Mouse (Mus musculus) lung, postnatal 25 days (tissue): ENCODE results near the gene Ssh2.
"Not testable (repeated sequence)": the region's sequence is repeated elsewhere in the genome, so short reads cannot be mapped to it uniquely, and the experiment has no call there.

Experiments
- DNase-seq: peaks from one replicate; pipeline ENCODE4 v3.0.0; 2022; ENCODE audit warnings: low spot score

The Ssh2 gene

DNA sequence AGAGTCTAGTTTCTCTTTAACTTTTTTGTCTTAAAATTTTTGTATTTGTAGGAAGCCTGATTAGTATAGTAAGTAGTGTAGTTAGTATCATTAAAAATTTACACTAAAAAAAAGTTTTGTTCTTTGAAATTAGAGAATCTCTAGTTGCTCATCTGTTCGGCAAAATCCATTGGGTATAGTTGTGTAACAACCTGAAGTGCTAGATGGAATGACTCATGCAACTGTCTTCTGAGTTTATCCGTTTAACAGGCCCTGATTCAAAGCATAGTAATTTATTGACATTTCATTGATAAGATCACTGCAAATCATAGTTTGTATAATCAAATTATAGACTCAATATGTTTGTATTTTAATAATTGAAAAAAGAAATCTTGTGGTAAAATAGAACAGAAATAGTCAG, 14.7 kb downstream of the Ssh2 start:
- DNase-seq = no peak

DNA sequence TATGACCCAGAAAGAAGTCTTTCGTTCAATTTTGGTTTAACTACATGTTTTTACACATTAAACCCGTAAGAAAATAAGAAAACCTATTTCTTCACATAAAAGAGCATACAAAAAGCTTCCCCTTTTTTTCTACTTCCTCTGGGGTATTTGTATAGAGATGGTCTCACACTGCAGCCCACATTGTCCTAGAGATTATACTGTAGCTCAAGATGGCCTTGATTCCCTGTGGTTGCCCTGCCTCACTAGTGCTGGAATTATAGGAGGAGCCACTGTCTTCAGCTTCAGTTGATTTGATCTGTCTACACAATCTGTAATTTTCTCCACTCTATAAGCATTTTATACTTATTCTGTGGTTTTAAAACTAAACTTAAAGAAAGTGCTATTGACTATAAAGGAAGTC, 15.4 kb downstream of the Ssh2 start:
- no peak for DNase-seq

DNA sequence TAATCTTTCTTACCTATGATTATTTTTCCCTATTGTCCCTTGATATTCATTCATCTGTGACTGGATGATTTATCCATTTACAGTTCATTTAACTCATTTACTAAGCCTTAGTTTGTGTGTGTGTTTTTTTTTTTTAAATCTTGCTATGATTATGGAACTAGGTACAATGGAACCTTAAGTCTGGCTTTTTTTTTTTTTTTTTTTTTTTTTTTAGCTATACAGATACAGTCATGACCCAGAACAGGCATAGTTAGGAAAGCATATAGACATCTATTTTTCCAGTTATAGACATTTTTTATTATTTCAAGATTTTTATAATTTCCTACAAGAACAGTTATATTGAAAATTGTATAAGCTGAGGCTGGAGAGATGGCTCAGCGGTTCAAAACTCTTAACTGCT, 19.2 kb downstream of the Ssh2 start:
- DNase-seq = no peak

DNA sequence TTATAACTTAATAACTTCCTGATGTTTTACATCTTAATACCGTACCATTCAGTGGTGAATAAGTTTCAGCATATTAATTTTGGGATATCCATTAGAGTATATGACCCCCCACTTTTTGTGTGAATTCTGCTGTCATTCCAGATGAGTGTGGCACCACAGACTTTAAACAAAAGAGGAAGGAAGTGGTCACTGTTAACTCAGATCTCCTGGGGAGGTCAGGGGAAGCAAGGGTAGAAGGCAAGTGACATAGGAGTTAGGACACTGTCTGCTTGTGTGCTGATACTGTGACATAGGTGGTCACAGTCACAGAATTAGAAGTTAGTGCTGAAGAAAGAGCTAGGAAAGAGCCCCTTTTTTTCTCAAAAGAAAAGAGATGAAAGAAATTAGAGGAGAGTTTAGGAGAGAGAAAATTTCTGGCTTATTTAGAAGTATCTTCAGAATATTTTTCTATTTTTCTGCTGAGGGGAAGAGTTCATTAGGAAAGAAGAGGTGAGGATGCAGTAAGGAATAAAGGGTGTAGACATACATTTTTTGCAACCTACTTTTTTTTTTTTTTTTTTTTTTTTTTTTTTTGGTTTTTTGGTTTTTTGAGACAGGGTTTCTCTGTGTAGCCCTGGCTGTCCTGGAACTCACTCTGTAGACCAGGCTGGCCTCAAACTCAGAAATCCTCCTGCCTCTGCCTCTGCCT, 23.7 kb downstream of the Ssh2 start:
- peak; percentile 16 for DNase-seq

DNA sequence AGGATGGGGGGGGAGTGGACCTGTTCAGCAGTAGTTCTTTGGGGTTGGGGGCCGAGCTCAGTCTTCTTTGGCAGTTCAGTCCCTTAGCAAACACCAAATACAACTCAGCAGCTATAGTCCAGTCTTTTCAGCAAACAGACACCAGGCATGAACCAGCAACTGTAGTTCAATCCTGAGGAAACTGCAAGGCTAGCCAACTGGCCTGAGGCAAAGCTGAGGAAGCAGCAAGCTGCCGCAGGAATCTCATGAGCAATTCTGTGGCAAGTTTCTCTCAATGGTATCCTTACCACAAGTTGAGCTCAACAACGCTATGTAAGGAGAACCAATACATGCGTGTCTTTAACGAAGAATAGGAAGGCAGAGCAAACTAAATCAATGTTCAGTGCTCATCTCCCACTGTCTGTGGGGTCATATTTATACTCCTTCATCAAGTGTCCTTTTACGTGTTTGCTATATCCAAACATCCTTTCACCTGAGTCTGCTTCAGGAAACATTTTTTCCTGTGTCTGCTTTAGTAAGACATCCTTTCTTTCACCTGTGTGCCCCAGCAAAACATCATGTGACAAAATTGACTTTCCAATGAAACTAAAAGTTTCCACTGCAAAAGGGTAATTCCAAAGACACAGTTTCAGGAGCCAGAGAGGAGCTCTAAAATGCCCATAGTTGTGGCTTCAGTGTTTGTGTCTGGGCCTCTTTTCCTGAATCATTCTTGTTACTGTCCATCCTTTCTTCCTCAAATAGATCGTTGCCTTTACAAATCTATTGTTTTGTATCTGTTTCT, 24.6 kb downstream of the Ssh2 start:
- DNase-seq = no peak

DNA sequence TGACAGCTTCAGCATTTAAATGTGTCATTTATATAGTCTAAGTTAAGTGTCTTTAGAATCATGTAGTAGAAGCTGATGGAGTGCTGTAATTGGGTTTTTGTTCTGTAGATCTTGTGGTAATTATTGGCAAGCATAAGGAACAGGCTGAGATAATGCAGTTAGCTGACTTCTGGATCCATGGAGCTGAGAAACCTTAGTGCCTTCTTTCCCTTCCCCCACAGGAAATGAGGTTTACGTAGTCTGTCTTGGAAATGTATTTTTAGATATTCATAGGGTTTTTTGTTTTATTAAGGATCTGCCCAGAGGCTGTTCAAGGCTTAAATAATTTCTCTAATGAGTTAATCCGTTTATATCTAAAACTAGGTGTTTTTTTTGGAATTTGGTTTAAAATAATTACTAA, 26.8 kb downstream of the Ssh2 start:
- DNase-seq = no peak

DNA sequence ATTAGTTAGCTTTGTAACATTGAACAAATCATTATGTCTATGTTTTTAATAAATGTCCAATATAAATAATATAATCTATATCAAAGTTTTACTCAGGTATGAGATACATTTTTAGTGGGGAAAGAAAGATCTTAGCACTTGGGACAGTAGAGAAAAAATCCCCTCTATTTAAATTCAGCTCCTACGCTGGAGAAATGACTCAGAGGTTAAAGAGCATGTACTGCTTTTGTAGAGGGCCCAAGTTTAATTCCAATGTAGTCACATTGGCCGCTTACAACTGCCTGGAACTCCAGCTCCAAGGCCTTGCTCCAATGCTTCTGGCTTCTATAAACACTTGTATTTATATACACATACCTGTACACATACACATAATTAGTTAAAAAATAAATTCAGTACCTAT, 36.7 kb downstream of the Ssh2 start:
- DNase-seq = no peak

DNA sequence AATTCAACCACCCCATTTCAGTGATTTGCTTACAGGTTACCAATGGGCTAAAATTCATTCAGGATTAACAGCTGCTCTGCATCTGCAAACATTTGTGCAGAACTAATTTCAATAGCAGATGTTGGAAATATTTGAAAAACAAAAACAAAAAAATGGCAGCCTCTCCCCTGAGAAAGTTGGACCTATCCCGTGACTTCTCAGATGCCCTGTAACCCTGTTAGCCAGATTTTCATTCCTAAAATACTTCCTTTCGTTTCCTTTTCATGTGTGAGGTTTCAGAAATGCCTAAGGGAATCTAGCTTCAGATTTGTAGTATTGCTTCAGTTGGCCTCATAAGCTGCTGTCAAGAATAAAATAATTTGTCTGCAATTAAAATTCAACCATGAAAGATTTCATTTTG, 43.4 kb downstream of the Ssh2 start:
- DNase-seq = peak; percentile 2

DNA sequence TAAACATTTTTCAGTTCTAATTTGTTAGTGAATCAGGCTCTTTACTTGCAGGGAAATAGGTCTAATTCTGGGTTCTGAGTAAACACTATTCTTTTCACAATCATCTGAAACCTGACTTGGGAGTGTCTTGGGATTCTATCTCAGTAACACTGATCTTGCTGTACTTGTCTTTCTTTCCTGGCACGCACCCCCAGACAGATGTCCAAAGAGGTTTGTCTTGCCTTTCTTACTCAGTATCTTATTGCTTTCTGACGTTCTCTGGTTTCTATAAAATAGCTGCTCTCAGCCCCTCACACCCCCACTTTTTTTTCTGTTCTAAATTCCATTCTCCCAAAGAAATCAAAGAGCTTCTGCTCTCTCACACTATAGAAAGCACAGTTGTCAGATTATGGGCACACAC, 51.3 kb downstream of the Ssh2 start:
- DNase-seq = no peak

DNA sequence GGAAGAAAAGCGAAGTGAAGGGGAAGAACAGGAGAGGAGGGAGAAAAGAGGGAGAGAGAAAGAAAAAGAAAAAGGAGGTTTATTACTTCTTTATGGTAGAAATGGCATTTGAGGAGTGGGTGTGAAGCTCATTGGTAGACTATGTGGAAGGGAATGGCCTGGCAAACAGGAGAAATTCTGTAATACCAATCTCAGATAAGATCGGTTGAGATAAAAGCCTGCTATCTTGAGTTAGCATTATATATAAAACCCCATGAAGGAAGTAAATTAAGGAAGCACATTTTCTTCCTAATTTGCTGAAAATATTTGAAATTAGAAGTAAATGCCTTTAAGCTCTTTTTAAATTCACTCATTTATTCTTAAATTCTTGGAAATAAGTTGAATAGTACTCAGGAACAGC, 59.9 kb downstream of the Ssh2 start:
- DNase-seq = no peak

DNA sequence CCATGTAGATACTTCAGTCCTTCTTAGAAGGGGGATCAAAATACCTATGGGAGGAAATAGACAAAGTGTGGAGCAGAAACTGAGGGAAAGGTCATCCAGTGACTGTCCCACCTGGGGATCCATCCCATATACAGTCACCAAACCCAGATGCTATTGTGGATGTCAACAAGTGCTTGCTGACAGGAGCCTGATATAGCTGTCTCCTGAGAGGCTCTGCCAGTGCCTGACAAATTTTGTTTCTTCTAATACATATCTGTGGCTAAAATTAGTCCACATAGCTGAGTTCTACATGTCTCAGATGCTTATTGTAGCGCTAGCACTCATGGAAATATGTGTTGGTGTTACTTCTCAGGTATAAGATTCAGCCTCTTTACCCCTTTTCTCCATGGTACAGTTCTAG, 62.5 kb downstream of the Ssh2 start:
- DNase-seq = not testable (repeated sequence)

DNA sequence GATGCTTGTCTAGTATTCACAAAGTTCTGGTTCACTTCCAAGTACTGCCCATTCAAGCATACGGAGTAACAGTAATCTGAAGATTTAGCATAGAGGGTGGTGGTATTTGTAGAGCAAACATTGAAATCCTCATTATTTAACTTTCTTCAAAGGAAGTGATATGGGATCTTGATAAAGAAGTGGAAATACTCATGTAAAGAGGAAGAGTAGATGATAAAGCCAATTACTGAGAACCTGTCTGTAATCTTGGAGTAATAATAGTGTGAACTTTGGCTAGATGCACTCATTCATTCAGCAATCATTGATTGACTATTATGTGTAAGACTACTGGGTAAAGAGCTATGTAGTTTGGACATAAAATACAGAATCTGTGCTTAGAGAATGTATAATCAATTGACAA, 64.1 kb downstream of the Ssh2 start:
- DNase-seq = no peak

DNA sequence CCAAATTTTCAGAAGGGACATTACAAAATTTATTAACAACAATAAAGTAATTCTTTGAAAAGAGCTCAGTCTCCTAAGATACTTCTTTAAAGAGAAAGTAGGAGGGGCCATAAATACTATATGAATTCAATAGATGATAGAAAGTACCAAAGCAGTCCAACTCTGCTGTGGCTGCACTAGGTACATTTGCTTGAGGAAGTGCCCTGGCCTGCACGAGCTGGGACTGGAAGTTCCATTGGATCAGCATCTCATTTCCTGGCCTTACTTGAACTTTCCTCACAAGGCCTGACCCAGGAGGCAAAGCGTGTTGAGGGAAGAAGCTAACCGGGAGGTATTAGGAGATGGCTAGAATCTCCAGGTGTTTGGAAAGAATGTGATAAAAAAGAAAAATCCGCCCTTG, 75.4 kb downstream of the Ssh2 start:
- DNase-seq = no peak

DNA sequence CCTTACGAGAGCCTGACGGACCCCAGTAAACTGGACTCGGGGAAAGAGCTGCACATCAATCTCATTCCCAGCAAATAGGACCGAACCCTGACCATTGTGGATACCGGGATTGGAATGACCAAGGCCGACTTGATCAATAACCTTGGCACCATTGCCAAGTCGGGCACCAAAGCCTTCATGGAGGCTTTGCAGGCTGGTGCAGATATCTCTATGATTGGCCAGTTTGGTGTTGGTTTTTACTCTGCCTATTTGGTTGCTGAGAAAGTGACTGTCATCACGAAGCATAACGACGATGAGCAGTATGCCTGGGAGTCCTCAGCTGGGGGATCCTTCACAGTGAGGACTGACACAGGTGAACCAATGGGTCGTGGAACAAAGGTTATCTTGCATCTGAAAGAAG, 77.6 kb downstream of the Ssh2 start:
- not testable (repeated sequence) for DNase-seq

DNA sequence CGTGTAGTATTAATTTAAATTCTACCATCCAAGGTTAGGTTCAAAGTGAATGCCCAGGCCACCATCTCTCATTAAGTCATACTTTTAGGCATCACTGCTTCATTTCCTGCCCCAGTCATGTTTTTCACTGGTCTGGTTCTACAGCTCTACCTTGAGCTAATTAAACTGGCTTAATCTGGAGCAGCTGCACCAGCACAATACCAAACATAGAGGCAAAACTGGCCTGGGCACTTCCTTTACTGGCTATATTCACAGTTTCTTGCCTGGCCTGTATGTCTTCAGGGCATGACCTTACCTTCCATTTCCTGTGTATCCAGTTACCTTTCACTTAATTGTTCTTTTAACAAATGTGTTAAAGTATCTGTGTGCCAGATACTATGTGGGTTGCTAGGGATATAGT, 81.2 kb downstream of the Ssh2 start:
- no peak for DNase-seq

DNA sequence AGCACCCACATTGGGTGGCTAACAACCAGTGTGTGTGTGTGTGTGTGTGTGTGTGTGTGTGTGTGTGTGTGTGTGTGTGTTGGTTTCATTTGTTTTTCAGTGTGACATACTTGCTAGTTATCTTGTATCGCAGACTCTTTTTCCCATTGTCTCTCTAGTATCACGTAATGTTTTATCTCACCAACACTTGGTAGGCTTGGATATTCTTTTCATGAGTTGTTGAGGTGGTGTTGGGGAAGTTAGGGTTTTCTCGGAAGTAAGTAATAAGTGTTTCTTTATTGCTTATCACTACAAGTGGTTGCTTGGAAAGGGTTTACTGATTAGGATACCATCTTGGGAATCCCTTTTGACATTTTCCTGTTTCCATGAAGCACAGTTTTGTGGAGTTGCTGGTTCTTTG, 91.1 kb downstream of the Ssh2 start:
- DNase-seq = no peak

DNA sequence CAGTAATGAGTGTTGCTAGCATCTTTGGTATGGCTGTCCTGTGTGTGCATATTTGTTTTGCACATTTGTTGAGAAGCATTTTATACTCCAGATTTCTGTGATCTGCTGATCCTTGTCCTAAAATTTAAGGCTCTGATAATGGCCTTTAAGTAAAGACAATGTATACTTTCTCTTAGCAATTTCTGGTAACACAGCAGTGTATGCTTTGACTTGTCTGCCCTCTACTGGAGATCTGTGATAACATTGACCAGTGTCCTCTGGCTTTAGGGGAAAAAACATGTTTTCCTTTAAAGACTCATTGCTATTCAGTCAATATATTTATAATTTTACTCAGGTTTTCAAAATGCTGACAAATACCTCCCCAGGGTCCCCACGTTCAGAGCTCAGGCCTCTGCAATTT, 92.4 kb downstream of the Ssh2 start:
- peak; percentile 58 for DNase-seq

DNA sequence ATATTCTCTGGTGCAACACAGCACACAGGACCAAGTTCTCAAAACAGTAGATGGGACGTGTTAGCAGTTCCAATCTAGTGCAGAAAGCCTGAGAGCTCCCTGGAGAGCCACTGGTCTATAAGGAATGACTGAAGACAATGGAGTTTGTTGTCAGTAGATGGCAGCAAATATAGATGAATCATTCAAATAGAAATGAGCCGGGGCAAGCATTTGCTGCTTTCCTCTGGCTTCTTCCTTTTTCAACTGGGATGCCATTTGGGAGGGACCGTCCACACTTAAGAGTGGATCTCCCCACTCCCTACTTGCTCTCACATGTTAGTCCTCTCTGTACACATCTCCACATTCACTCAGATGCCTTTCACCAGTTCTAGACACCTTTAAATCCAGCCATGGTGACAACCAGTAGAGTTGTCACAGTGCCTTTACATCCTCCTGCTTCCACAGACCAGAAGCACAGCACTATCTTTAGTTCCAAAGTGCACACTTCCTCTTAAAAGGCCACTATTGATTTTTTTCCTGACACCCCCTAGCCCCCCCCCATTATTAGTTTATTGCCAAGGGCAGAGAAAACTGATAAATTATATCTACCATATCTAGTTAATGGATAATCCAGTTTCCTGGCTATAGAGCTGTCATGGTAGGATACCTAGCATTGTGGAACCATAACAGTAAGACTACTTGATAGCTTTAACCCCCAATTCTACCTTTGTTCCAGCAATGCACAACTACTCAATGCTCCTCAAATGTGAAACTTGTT, 101.8 kb downstream of the Ssh2 start:
- peak; percentile 78 for DNase-seq

DNA sequence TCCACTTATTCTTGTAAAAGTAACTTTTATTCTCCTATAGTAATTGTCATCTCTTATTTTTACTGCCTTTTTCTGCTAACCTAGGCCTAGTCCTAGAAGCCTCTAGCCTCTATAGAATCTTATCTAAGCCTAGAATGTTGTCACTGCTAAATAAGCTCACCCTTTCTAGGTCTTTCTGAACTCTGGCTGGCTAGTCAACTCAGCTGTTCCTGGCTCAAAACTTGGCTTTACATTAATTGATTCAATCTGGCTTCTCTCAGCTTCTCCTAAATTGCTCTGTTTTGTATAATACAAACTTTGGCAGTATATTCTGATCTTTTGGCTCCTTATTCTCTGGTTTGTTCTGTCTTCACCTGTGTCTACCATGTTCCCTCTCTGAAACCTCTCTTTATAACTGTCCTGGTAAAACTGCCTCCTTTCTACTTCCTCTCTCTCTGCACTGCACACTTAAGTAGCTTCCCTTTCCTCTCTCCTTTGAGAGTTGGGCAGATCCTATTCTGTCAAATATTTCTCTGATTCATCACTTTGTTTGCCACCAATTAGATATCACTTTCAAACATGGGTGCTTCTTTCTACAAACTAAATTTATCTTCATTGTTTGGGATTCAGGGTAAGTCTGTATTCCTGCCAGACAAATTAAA, 102.5 kb downstream of the Ssh2 start:
- DNase-seq = no peak

DNA sequence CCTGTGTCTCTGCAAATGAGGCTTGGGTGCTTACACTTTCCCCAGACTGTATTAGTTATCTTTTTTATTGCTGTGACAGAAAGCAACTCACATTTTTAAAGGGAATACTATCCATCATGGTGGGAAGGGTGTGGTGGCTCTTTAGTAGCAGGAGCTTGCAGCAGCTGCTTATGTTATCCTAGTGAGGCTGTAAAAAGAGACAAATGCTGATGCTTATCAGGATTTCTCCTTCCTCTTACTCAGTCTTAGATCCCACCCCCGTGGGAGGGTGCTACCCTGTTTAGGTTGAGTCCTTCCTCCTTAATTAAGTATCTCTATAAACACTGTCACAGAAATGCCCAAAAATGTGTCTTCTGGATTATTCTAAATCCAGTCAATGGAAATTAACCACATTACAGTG, 105.1 kb downstream of the Ssh2 start:
- DNase-seq = no peak

DNA sequence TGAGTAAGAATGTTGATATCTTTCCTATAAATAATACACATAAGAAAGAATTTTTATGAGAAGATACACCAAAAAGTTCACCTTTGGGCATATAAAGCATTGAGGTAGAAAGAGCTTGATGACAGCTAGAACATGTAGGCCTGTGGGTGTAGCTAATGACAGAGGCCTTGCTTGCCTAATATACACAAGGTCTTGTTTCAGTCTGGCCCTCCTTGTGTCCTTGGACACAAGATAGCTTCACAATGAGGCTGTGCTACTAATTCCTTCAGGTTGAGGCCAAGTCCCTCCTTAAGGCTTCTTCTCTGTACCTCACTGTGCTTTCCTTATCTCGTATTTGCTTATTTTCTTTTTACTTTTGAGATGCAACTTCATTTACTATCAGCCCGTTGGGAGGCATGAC, 114.4 kb downstream of the Ssh2 start:
- no peak for DNase-seq

DNA sequence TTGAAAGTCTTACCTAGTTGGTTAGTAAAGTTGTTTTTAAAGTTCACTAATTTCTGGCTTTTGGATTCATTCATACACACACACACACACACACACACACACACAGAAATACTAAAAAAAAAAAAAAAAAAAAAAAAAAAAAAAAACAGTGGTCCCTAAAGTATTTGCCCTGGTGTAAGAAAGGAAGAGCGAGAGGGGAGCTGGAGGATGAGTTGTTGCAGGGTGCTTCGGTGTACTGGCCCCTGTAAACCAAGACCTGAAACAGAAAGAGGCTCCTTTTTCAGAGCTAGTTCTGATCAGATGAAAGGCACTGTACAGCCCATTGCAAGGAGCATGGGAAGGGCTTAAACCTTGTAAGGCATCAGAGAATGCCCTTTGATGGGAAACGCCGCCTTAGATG, 131.2 kb downstream of the Ssh2 start:
- no peak for DNase-seq
